In the genomic region with DNA sequence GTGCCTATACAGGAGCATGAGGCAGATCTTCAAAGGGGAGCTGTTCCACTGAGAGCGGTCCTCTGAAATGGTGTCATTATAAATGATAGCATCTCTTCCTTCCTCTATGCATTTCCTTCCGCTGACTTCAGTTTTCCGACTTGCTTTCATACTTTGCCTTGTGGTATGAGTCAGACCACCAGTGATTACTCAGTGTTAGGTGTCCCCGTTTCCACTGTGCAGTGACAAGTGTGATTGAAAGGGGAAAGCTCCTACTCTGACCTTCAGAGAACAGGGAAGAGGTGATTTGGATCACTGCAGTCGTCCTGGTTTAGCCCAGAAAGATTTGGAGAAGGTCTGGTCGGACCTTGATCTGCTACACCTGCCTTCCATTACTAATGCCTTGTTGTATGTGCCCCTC, we compare ENCODE assay signal across 30 mouse cellular contexts.
DNase-seq lines count a peak whose midpoint lies in the region; ATAC-seq and TF ChIP-seq lines count a peak whose summit lies in the region.
"Had no signal": no experiment of that assay in that cellular context is flagged by ENCODE, and none has a peak within 500 bp of the region (broad histone marks: within the 10 kb centered on the region; RNA-seq: fewer than 3 reads in every experiment).

No protein-coding gene starts in this region.

- H3K4me1 ChIP-seq in liver, embryonic 11.5 days (replicated peaks; ENCODE audit: control insufficient read depth, insufficient read depth, low read length): no peaks in the 10 kb centered on the region
- H3K4me1 ChIP-seq: heart, embryonic 13.5 days; hindbrain, embryonic 10.5 days; hindbrain, embryonic 15.5 days; liver, embryonic 12.5 days; midbrain, embryonic 13.5 days; neural tube, embryonic 13.5 days had no signal

- H3K27ac ChIP-seq in liver, embryonic 11.5 days (ENCODE audit: low read depth, low read length): no peak overlapping the region
- H3K27ac ChIP-seq: gastrocnemius, adult 2 months; heart, embryonic 13.5 days; hindbrain, embryonic 10.5 days; hindbrain, embryonic 15.5 days; layer of hippocampus, adult 2 months; left cerebral cortex, adult 2 months; limb, embryonic 12.5 days; liver, embryonic 12.5 days; midbrain, embryonic 13.5 days; neural tube, embryonic 13.5 days had no signal

- H3K9me3 ChIP-seq in liver, embryonic 11.5 days (ENCODE audit: control insufficient read depth, low read length): no peaks in the 10 kb centered on the region
- H3K9me3 ChIP-seq: heart, embryonic 13.5 days; hindbrain, embryonic 10.5 days; hindbrain, embryonic 15.5 days; limb, embryonic 12.5 days; liver, embryonic 12.5 days; midbrain, embryonic 13.5 days; neural tube, embryonic 13.5 days had no signal

- H3K4me2 ChIP-seq in liver, embryonic 11.5 days: no peak overlapping the region
- H3K4me2 ChIP-seq: heart, embryonic 13.5 days; hindbrain, embryonic 15.5 days; limb, embryonic 12.5 days; liver, embryonic 12.5 days; midbrain, embryonic 13.5 days; neural tube, embryonic 13.5 days had no signal

- H3K4me3 ChIP-seq in liver, embryonic 11.5 days (ENCODE audit: low read depth, low read length): no peak overlapping the region
- no peak overlapping the region for H3K4me3 ChIP-seq in C2C12 (ENCODE audit: insufficient read depth, poor library complexity, severe bottlenecking)
- H3K4me3 ChIP-seq: erythroblast, embryonic 14.5 days; gastrocnemius, adult 2 months; heart, embryonic 13.5 days; hindbrain, embryonic 10.5 days; hindbrain, embryonic 15.5 days; layer of hippocampus, adult 2 months; left cerebral cortex, adult 2 months; limb, embryonic 12.5 days; liver, embryonic 12.5 days; midbrain, embryonic 13.5 days; neural tube, embryonic 13.5 days had no signal

- TF ChIP-seq CTCF in C2C12 (IDR thresholded peaks at IDR 0.05; ENCODE audit: control insufficient read depth, insufficient read depth, insufficient read length): no peak

- no peak overlapping the region for H3ac ChIP-seq in C2C12 (ENCODE audit: control insufficient read depth, insufficient read length, low read depth)

- peak; percentile 63 for DNase-seq in adrenal gland, adult 2 months
- DNase-seq in adrenal gland, postnatal 25 days: no peak
- no peak for DNase-seq in liver, embryonic 11.5 days (ENCODE audit: low spot score)
- DNase-seq in liver: no peak
- peak; percentile 39 for DNase-seq in adrenal gland, postnatal 14 days
- DNase-seq in urinary bladder, adult 2 months (ENCODE audit: low spot score): no peak
- DNase-seq in embryo, embryonic 9.5 days (ENCODE audit: extremely low spot score): no peak
- DNase-seq: cerebellum, adult 11-12 months; cerebellum, postnatal 10 days; gastrocnemius, adult 2 months; gastrocnemius, postnatal 36 days; heart, postnatal 10 days; kidney, adult 8-10 months; kidney, postnatal 36 days; liver, postnatal 0 days; right cerebral cortex, postnatal 4 days had no signal

- H3K9ac ChIP-seq in liver, embryonic 11.5 days (ENCODE audit: low read depth, low read length): no peak overlapping the region
- H3K9ac ChIP-seq: heart, embryonic 13.5 days; hindbrain, embryonic 15.5 days; limb, embryonic 12.5 days; liver, embryonic 12.5 days; liver, postnatal 0 days; midbrain, embryonic 13.5 days; neural tube, embryonic 13.5 days had no signal

- H3K79me2 ChIP-seq in C2C12 (ENCODE audit: control insufficient read depth, insufficient read depth): no peaks in the 10 kb centered on the region

- no peaks in the 10 kb centered on the region for H3K36me3 ChIP-seq in liver, embryonic 11.5 days (ENCODE audit: control insufficient read depth, insufficient read depth, low read length)
- H3K36me3 ChIP-seq in C2C12 (ENCODE audit: control insufficient read depth, insufficient read depth): no peaks in the 10 kb centered on the region
- H3K36me3 ChIP-seq: heart, embryonic 13.5 days; hindbrain, embryonic 10.5 days; hindbrain, embryonic 15.5 days; limb, embryonic 12.5 days; liver, embryonic 12.5 days; midbrain, embryonic 13.5 days; neural tube, embryonic 13.5 days had no signal

- WGBS in liver, embryonic 11.5 days: 44% methylated on average over 6 of the region's 6 CpGs

- no peaks in the 10 kb centered on the region for H3K79me3 ChIP-seq in C2C12 (ENCODE audit: low read depth)

- no peaks in the 10 kb centered on the region for H3K27me3 ChIP-seq in liver, embryonic 11.5 days (replicated peaks; ENCODE audit: control insufficient read depth, insufficient read depth, low read length)
- no peaks in the 10 kb centered on the region for H3K27me3 ChIP-seq in C2C12 (ENCODE audit: control insufficient read depth, insufficient read depth, insufficient read length)
- H3K27me3 ChIP-seq: CH12.LX; heart, embryonic 13.5 days; hindbrain, embryonic 15.5 days; limb, embryonic 12.5 days; liver, embryonic 12.5 days; midbrain, embryonic 13.5 days; neural tube, embryonic 13.5 days had no signal

- 0 out of 2 replicates have a peak, but pooled peaks have one; percentile 23 for ATAC-seq in liver, embryonic 11.5 days (replicated peaks; ENCODE audit: low FRiP score)
- ATAC-seq: activated CD4-positive, CD25-positive, alpha-beta regulatory T cell, adult 4 months; forebrain, embryonic 16.5 days; liver, embryonic 12.5 days; liver, postnatal 0 days; midbrain, embryonic 13.5 days had no signal

TF ChIP-seq in C2C12, 6 proteins besides CTCF, POLR2A, EP300 and RAD21:
- TF ChIP-seq FOSL1 (IDR thresholded peaks at IDR 0.05; ENCODE audit: insufficient read depth, low read length, poor library complexity, severe bottlenecking) (peak; percentile 10), CEBPB (IDR thresholded peaks at IDR 0.05; ENCODE audit: low read depth) (no peak)

Comparison
In these comparisons a context has a peak if more than half of its experiments do, and no peak if none do; other contexts are left out.
1. DNase-seq: peak in adrenal gland, adult 2 months (single experiment) and adrenal gland, postnatal 14 days (single experiment); none in adrenal gland, postnatal 25 days (single experiment), liver, embryonic 11.5 days (single experiment), liver (single experiment), urinary bladder, adult 2 months (single experiment) and embryo, embryonic 9.5 days (single experiment).